Mouse (Mus musculus): ENCODE measurements around the gene Csrnp2.

Csrnp2 gene

DNA sequence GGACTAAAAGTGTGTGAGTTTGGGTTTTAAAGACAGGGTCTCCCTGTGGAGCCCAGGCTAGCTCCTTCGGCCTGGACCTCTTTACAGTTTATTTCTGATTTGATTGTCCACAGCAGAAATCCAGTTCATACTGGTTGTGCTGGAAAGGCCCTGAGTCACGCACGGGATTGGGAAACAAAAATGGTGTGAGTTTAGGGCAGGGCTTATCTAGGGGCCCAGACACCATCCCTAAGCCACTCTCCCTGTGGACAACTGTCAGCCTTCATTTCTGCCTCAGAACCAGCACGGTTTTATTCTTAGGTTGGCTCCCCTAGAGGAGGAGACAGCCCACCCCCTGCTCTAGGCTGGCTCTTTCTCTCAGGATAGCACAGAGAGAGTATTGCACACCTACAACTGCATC lies 62.1 kb downstream of the Csrnp2 start:
- H3K27me3 ChIP-seq (ENCODE audit: control insufficient read depth, insufficient read depth, low read length, poor library complexity, severe bottlenecking) = no peaks in the 10 kb centered on the region
- DNase-seq (ENCODE audit: low read depth, low spot score) = no peak
- H3K36me3 ChIP-seq (ENCODE audit: control insufficient read depth, insufficient read depth, low read length, poor library complexity, severe bottlenecking) = no peaks in the 10 kb centered on the region

DNA sequence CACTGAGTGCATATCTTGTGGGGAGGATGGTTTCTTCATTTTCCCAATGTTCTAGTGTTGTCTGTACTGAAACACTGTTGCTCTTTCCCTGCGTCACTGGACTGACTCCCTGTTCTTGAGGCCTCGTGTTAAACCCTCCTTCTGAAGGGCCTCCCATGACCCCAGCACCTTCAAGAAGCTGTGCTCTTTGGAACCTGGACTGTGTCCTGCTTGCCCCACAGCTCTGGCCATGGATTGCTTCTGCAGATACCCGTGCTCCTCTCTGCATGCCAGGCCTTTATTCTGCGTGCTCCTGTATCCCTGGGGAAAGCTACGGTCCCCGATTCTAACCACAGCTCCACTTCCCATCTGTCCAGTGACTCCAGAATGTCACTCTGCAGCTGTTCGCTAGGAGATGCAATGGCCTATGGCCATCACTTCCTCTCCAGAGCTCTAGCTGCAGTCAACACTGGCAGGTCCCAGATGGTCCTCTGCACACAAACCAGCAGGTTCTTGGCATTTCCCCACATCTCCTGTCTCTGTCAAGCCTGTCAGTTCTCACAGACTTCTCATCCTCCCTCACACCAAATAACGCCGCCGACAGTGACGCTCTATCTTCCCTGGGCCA lies 65.2 kb downstream of the Csrnp2 start:
- no peak for DNase-seq (ENCODE audit: low read depth, low spot score)
- Histone ChIP-seq H3K27me3 (ENCODE audit: control insufficient read depth, insufficient read depth, low read length, poor library complexity, severe bottlenecking) (no peaks in the 10 kb centered on the region), H3K36me3 (ENCODE audit: control insufficient read depth, insufficient read depth, low read length, poor library complexity, severe bottlenecking) (no peaks in the 10 kb centered on the region)
